Mouse (Mus musculus) heart, embryonic 13.5 days (tissue): Measurements from ENCODE around the gene Cbx4. TPM values are rescaled to one million over a fixed set of nuclear protein-coding genes. Genes with fewer than 3 reads are reported as not detected.

Experiments used
- ATAC-seq: fragments of 200-750 bp; cut with Nextera tagmentation; 2 replicates; pipeline ENCODE4 v1.8.0; 2017; ENCODE audit warnings: moderate TSS enrichment; ENCODE audit not compliant: insufficient number of reproducible peaks, low FRiP score, low TSS enrichment; ENCODE audit errors: extremely low read depth
- H3K27ac ChIP-seq: fragments of 300-500 bp; sonication (generic); replicated peaks from 2 replicates; pipeline ENCODE4 v1.5.1; 2015; ENCODE audit warnings: moderate library complexity, mild to moderate bottlenecking, inconsistent platforms
- H3K27me3 ChIP-seq: fragments of 300-500 bp; sonication (generic); replicated peaks from 2 replicates; pipeline ENCODE4 v1.6.1; 2015; ENCODE audit warnings: mild to moderate bottlenecking, inconsistent platforms
- H3K36me3 ChIP-seq: fragments of 300-500 bp; sonication (generic); 2 replicates; pipeline ENCODE4 v1.6.1; 2015; ENCODE audit warnings: mild to moderate bottlenecking, inconsistent platforms
- H3K4me1 ChIP-seq: fragments of 300-500 bp; sonication (generic); 2 replicates; pipeline ENCODE4 v1.6.1; 2015; ENCODE audit warnings: inconsistent platforms
- H3K4me2 ChIP-seq: fragments of 300-500 bp; sonication (generic); 2 replicates; pipeline ENCODE4 v1.6.1; 2015; ENCODE audit warnings: inconsistent platforms, mild to moderate bottlenecking, moderate library complexity
- H3K4me3 ChIP-seq: fragments of 300-500 bp; sonication (generic); 2 replicates; pipeline ENCODE4 v1.5.1; 2015; ENCODE audit warnings: moderate library complexity, mild to moderate bottlenecking, inconsistent platforms
- H3K9ac ChIP-seq: fragments of 300-500 bp; sonication (generic); 2 replicates; pipeline ENCODE4 v1.6.1; 2015; ENCODE audit warnings: inconsistent platforms, mild to moderate bottlenecking, moderate library complexity
- H3K9me3 ChIP-seq: fragments of 300-500 bp; sonication (generic); 2 replicates; pipeline ENCODE4 v1.6.1; 2016; ENCODE audit warnings: inconsistent platforms
- WGBS: fragments of 180-500 bp; shearing (Covaris S2); methylation state at CpG from one replicate; pipeline ENCODE4 v1.1.7; 2015; ENCODE audit warnings: mixed read lengths; 5-methylcytosine and 5-hydroxymethylcytosine counted together
- polyA plus RNA-seq: library from polyadenylated mRNA; unstranded; fragments of >200 nt; fragmentation: Nextera tagmentation; extraction: Ambion mirVana; gene quantifications from 2 replicates; pipeline ENCODE4 v1.2.1, GENCODE M21; 2015

Cbx4 gene
- polyA plus RNA-seq = 8.0 and 9.5 TPM in 2 replicates

GRCm38 (mm10) chr11:119086144-119086971, at the start of gene Cbx4:
Cbx4 (minus strand) TSS chr11:119086221.
- peaks cover 75% of the 10 kb centered on the region for H3K4me1 ChIP-seq
- H3K4me3 ChIP-seq = peak within 1 kb of the TSS; percentile 73
- peak within 1 kb of the TSS; percentile 90 for H3K9ac ChIP-seq
- no peaks in the 10 kb centered on the region for H3K9me3 ChIP-seq
- peak within 1 kb of the TSS; percentile 86 for H3K4me2 ChIP-seq
- peak within 1 kb of the TSS; percentile 98 for H3K27ac ChIP-seq
- peaks cover 15% of the 10 kb centered on the region for H3K36me3 ChIP-seq
- 2% methylated on average over 66 of the region's 67 CpGs for WGBS
- ATAC-seq = peak; percentile 59; the same call in 1 of the 2 replicates
- H3K27me3 ChIP-seq = peaks cover 60% of the 10 kb centered on the region

DNA sequence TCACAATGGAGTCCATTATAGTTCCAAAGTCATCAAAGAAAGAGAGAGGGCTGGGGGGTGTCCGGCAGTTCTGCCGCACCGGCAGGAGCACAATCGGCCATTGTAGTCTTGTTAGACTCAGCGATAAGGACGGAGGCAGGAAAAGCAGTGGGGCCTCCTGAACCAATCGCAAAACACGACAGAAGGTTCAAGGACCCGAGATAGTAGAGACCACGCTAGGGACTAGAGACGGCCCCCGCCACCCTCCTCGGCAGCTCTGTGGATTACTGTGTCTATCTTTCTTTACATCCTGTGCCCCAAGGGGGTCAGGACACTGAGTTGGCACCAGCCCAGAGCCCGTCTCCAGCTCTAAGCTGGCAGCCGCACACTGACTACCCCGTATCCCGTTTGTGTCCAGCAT, 48.6 kb upstream of the Cbx4 start:
- WGBS = 14% methylated on average over 17 of the region's 17 CpGs
- Histone ChIP-seq H3K4me1 (peaks cover 41% of the 10 kb centered on the region), H3K9ac (0 out of 2 replicates have a peak overlapping the region, but pooled peaks have one; percentile 33), H3K4me2 (peak overlapping the region; percentile 32), H3K4me3 (no peak overlapping the region), H3K27ac (peak overlapping the region; percentile 70), H3K9me3 (no peaks in the 10 kb centered on the region), H3K36me3 (no peaks in the 10 kb centered on the region), H3K27me3 (peaks cover 27% of the 10 kb centered on the region)
- peak; percentile 33; the same call in 1 of the 2 replicates for ATAC-seq

DNA sequence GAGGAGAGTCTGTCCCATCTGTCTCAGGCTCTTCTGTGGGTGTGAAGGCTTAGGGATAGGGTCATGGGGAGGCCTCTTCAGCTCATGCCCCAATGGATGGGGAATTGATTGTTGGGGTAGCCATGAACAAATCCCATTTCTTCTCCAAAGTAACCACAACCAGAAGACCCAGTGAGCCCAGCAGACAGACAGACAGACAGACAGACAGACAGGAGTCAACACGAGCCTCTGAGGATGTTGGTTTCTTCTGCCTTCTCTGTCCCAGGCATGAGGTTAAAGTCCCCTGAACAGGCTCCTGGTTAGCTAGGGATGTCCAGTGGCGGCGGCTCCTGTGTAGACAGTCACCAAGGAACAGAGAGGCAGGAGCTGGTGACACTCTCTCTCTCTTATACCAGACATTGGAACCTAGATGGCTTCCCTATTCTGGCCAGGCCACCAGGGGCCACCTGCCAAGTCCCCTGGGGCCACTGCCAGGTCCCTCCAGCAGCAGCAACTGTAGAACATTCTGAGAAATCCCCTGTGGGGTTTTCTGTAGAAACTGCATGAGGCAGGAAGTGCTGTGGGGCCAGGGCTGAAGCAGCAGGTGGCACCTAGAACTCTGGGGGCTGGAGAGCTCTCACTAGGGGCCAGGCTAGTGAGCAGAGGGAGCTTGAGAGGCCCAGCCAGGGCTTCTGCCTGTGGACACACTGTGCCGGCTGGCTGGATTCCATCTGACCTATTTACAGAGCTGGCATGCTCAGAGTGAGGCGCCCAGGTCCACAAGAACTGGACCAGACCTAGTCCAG, 47.6 kb upstream of the Cbx4 start:
- Histone ChIP-seq H3K4me2 (no peak overlapping the region), H3K36me3 (no peaks in the 10 kb centered on the region), H3K9me3 (no peaks in the 10 kb centered on the region), H3K4me1 (peaks cover 50% of the 10 kb centered on the region), H3K4me3 (no peak overlapping the region), H3K9ac (peak overlapping the region; percentile 65), H3K27ac (peak overlapping the region; percentile 70), H3K27me3 (peaks cover 32% of the 10 kb centered on the region)
- ATAC-seq = peak; percentile 24; the same call in 1 of the 2 replicates
- 67% methylated on average over 5 of the region's 5 CpGs for WGBS

DNA sequence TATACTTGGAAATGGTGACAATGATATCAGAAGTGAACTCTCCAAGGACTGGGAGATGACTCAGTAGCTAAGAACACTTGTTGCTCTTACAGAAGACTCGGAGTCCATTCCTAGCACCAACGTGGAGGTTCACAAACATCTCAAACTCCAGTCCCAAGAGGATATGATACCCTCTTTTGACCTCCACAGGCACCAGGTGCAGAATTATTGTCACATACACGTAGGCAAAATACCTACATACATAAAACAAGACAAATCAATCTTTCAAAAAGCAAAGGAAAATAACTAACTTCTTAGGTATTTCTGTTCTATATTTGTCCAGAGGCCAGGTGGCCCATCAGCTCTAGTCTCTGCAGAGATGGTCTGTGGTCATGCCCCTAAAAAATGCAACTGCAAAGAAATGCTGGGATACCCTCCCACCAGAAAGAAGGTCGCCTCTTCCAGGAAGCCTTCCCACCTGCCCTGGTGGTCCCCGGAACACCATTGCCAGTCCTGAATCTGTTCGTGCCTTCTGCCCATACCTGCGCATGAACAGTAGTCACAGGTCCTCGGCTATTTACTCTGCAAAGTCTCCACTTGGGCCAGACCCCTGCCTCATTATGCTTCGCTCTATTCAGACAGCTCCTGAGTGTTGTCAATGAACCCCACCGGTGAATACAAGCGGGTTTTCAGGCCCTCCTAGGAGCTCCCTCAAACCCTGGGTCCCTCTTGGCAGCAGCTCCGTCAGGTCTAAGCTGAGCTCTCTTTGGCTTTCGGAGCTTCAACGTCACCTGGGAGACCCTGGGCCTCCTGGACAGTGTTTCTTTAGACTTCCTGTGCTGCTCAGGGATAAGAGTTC, 46.4 kb upstream of the Cbx4 start:
- Histone ChIP-seq H3K27me3 (peaks cover 35% of the 10 kb centered on the region), H3K36me3 (no peaks in the 10 kb centered on the region), H3K27ac (no peak overlapping the region), H3K9ac (no peak overlapping the region), H3K4me3 (no peak overlapping the region), H3K4me2 (no peak overlapping the region), H3K9me3 (no peaks in the 10 kb centered on the region), H3K4me1 (peaks cover 58% of the 10 kb centered on the region)
- no peak for ATAC-seq
- 77% methylated on average over 14 of the region's 14 CpGs for WGBS

- Histone ChIP-seq H3K36me3 (no peaks in the 10 kb centered on the region), H3K4me2 (peak overlapping the region; percentile 54), H3K9ac (0 out of 2 replicates have a peak overlapping the region, but pooled peaks have one; percentile 30), H3K9me3 (no peaks in the 10 kb centered on the region), H3K27ac (no peak overlapping the region), H3K27me3 (peaks cover 29% of the 10 kb centered on the region), H3K4me3 (peak overlapping the region; percentile 16), H3K4me1 (peaks cover 76% of the 10 kb centered on the region)
- no peak for ATAC-seq
- 23% methylated on average over 24 of the region's 24 CpGs for WGBS
Measured at GRCm38 (mm10) chr11:119130081-119130765, 44.2 kb upstream of the Cbx4 start.

- peaks cover 70% of the 10 kb centered on the region for H3K4me1 ChIP-seq
- peak overlapping the region; percentile 30; the same call in 1 of the 2 replicates for H3K9ac ChIP-seq
- H3K36me3 ChIP-seq = no peaks in the 10 kb centered on the region
- 53% methylated on average over 18 of the region's 18 CpGs for WGBS
- H3K4me2 ChIP-seq = peak overlapping the region; percentile 54
- no peaks in the 10 kb centered on the region for H3K9me3 ChIP-seq
- 0 out of 2 replicates have a peak overlapping the region, but pooled peaks have one; percentile 65 for H3K27ac ChIP-seq
- no peak overlapping the region for H3K4me3 ChIP-seq
- no peak for ATAC-seq
- peaks cover 32% of the 10 kb centered on the region for H3K27me3 ChIP-seq
Measured at GRCm38 (mm10) chr11:119129281-119130058, 43.4 kb upstream of the Cbx4 start.

GRCm38 (mm10) chr11:119128668-119129280, 42.8 kb upstream of the Cbx4 start:
- Histone ChIP-seq H3K9ac (peak overlapping the region; percentile 65), H3K4me1 (peaks cover 70% of the 10 kb centered on the region), H3K4me2 (no peak overlapping the region), H3K27ac (peak overlapping the region; percentile 65), H3K4me3 (no peak overlapping the region), H3K27me3 (peaks cover 36% of the 10 kb centered on the region), H3K36me3 (no peaks in the 10 kb centered on the region), H3K9me3 (no peaks in the 10 kb centered on the region)
- WGBS = 45% methylated on average over 11 of the region's 11 CpGs
- ATAC-seq = no peak

GRCm38 (mm10) chr11:119127686-119128473, 41.9 kb upstream of the Cbx4 start:
- ATAC-seq = peak; percentile 63; the same call in 1 of the 2 replicates
- Histone ChIP-seq H3K27ac (peak overlapping the region; percentile 70), H3K9ac (peak overlapping the region; percentile 65), H3K36me3 (no peaks in the 10 kb centered on the region), H3K4me2 (no peak overlapping the region; the same call in none of the 2 replicates), H3K9me3 (no peaks in the 10 kb centered on the region), H3K4me3 (no peak overlapping the region), H3K4me1 (peaks cover 64% of the 10 kb centered on the region), H3K27me3 (peaks cover 36% of the 10 kb centered on the region)
- 43% methylated on average over 9 of the region's 9 CpGs for WGBS

- Histone ChIP-seq H3K36me3 (no peaks in the 10 kb centered on the region), H3K9me3 (no peaks in the 10 kb centered on the region), H3K4me3 (no peak overlapping the region), H3K4me1 (peaks cover 64% of the 10 kb centered on the region), H3K4me2 (peak overlapping the region; percentile 8; the same call in 1 of the 2 replicates), H3K9ac (peak overlapping the region; percentile 40; the same call in 1 of the 2 replicates), H3K27ac (peak overlapping the region; percentile 70), H3K27me3 (peaks cover 36% of the 10 kb centered on the region)
- WGBS = 41% methylated on average over 12 of the region's 12 CpGs
- ATAC-seq = no peak
Measured at GRCm38 (mm10) chr11:119127147-119127546, 41.1 kb upstream of the Cbx4 start.
